Mouse (Mus musculus) lung, embryonic 16.5 days (tissue): ENCODE measurements around the gene Slc4a1ap. TPM values are rescaled to one million over a fixed set of nuclear protein-coding genes. Genes with fewer than 3 reads are reported as not detected.

Source experiments
- ATAC-seq: fragments of 200-750 bp; cut with Nextera tagmentation; 2 replicates; pipeline ENCODE4 v1.8.0; 2017; ENCODE audit warnings: low read depth, mild to moderate bottlenecking, moderate library complexity
- H3K27ac ChIP-seq: fragments of 300-500 bp; sonication (generic); 2 replicates; pipeline ENCODE4 v1.5.1; 2014; ENCODE audit warnings: mild to moderate bottlenecking, control low read depth, low read length
- H3K27me3 ChIP-seq: fragments of 300-500 bp; sonication (generic); 2 replicates; pipeline ENCODE4 v1.6.1; 2014; ENCODE audit warnings: low read depth, low read length, mixed read lengths; ENCODE audit not compliant: control insufficient read depth, insufficient read depth
- H3K36me3 ChIP-seq: fragments of 300-500 bp; sonication (generic); 2 replicates; pipeline ENCODE4 v1.6.1; 2014; ENCODE audit warnings: low read length; ENCODE audit not compliant: control insufficient read depth, insufficient read depth
- H3K4me1 ChIP-seq: fragments of 300-500 bp; sonication (generic); replicated peaks from 2 replicates; pipeline ENCODE4 v1.6.1; 2014; ENCODE audit warnings: low read length, mixed read lengths; ENCODE audit not compliant: control insufficient read depth, insufficient read depth
- H3K4me2 ChIP-seq: fragments of 300-500 bp; sonication (generic); 2 replicates; pipeline ENCODE4 v1.6.1; 2014; ENCODE audit warnings: low read depth, low read length, control low read depth
- H3K4me3 ChIP-seq: fragments of 300-500 bp; sonication (generic); 2 replicates; pipeline ENCODE4 v1.5.1; 2014; ENCODE audit warnings: mild to moderate bottlenecking, low read length, control low read depth
- H3K9ac ChIP-seq: fragments of 300-500 bp; sonication (generic); 2 replicates; pipeline ENCODE4 v1.6.1; 2014; ENCODE audit warnings: low read length, control low read depth
- H3K9me3 ChIP-seq: fragments of 300-500 bp; sonication (generic); 2 replicates; pipeline ENCODE4 v1.6.1; 2016; ENCODE audit warnings: low read length; ENCODE audit not compliant: control insufficient read depth
- WGBS: fragments of 180-500 bp; shearing (Covaris S2); extraction: QIAGEN DNeasy Blood & Tissue Kit; methylation state at CpG from one replicate; pipeline ENCODE4 v1.1.7; 2014; 5-methylcytosine and 5-hydroxymethylcytosine counted together
- polyA plus RNA-seq: library from polyadenylated mRNA; unstranded; fragments of >200 nt; fragmentation: Nextera tagmentation; extraction: Ambion mirVana; gene quantifications from 2 replicates; pipeline ENCODE4 v1.2.1, GENCODE M21; 2015

Slc4a1ap gene
- polyA plus RNA-seq, 1 experiment from 2014 or later, result 27.2 TPM

- H3K27me3 ChIP-seq, result no peaks in the 10 kb centered on the region
- H3K27ac ChIP-seq, result peak overlapping the region; percentile 78
- no peaks in the 10 kb centered on the region for H3K36me3 ChIP-seq
- no peaks in the 10 kb centered on the region for H3K9me3 ChIP-seq
- ATAC-seq, result no peak
- 51% methylated on average over 6 of the region's 6 CpGs for whole genome bisulfite sequencing
- no peak overlapping the region for H3K9ac ChIP-seq
- H3K4me1 ChIP-seq, result peaks cover 4% of the 10 kb centered on the region
- H3K4me2 ChIP-seq, result peak overlapping the region; percentile 66
- peak overlapping the region; percentile 43 for H3K4me3 ChIP-seq
These were observed 70.7 kb downstream of the Slc4a1ap start for GRCm38 (mm10) chr5:31597430-31597944.

- no peak for ATAC-seq
These were observed 71.3 kb downstream of the Slc4a1ap start for GRCm38 (mm10) chr5:31598121-31598520.

GRCm38 (mm10) chr5:31598579-31598978 is 71.8 kb downstream of the Slc4a1ap start:
- Histone ChIP-seq H3K27me3 (no peaks in the 10 kb centered on the region), H3K4me3 (no peak overlapping the region), H3K4me2 (no peak overlapping the region), H3K9me3 (no peaks in the 10 kb centered on the region), H3K27ac (no peak overlapping the region), H3K4me1 (peaks cover 4% of the 10 kb centered on the region), H3K36me3 (no peaks in the 10 kb centered on the region), H3K9ac (no peak overlapping the region)
- ATAC-seq, result no peak
- 68% methylated on average over 4 of the region's 4 CpGs for WGBS

More at GRCm38 (mm10) chr5:31598121-31598520, 71.3 kb downstream of the Slc4a1ap start:
- no peak overlapping the region for H3K9ac ChIP-seq
- no peaks in the 10 kb centered on the region for H3K9me3 ChIP-seq
- H3K4me3 ChIP-seq, result no peak overlapping the region
- 67% methylated on average over 7 of the region's 7 CpGs for WGBS
- peaks cover 4% of the 10 kb centered on the region for H3K4me1 ChIP-seq
- H3K27me3 ChIP-seq, result no peaks in the 10 kb centered on the region
- H3K36me3 ChIP-seq, result no peaks in the 10 kb centered on the region
- no peak overlapping the region for H3K4me2 ChIP-seq
- H3K27ac ChIP-seq, result no peak overlapping the region; the same call in 1 of the 2 replicates

- H3K9ac ChIP-seq, result no peak overlapping the region
- no peak overlapping the region for H3K4me3 ChIP-seq
- WGBS, result 83% methylated on average over 2 of the region's 2 CpGs
- H3K27ac ChIP-seq, result no peak overlapping the region
- no peaks in the 10 kb centered on the region for H3K9me3 ChIP-seq
- no peaks in the 10 kb centered on the region for H3K36me3 ChIP-seq
- H3K27me3 ChIP-seq, result no peaks in the 10 kb centered on the region
- H3K4me1 ChIP-seq, result peaks cover 4% of the 10 kb centered on the region
- no peak for ATAC-seq
- H3K4me2 ChIP-seq, result no peak overlapping the region
These were observed 72.4 kb downstream of the Slc4a1ap start for GRCm38 (mm10) chr5:31599161-31599560.

GRCm38 (mm10) chr5:31601162-31601722 is 74.4 kb downstream of the Slc4a1ap start:
- no peak for ATAC-seq
- Histone ChIP-seq H3K27me3 (no peaks in the 10 kb centered on the region), H3K9ac (no peak overlapping the region), H3K4me2 (no peak overlapping the region), H3K4me3 (no peak overlapping the region), H3K4me1 (peaks cover 4% of the 10 kb centered on the region), H3K36me3 (no peaks in the 10 kb centered on the region), H3K27ac (no peak overlapping the region), H3K9me3 (no peaks in the 10 kb centered on the region)
- WGBS, result 79% methylated on average over 7 of the region's 7 CpGs

GRCm38 (mm10) chr5:31602377-31602776 is 75.6 kb downstream of the Slc4a1ap start:
- no peaks in the 10 kb centered on the region for H3K36me3 ChIP-seq
- peak; percentile 88 for ATAC-seq
- no peak overlapping the region for H3K9ac ChIP-seq
- WGBS, result 91% methylated on average over 1 of the region's 1 CpGs
- H3K9me3 ChIP-seq, result no peaks in the 10 kb centered on the region
- H3K27ac ChIP-seq, result 0 out of 2 replicates have a peak overlapping the region, but pooled peaks have one; percentile 38
- no peak overlapping the region for H3K4me3 ChIP-seq
- no peak overlapping the region for H3K4me2 ChIP-seq
- no peaks in the 10 kb centered on the region for H3K4me1 ChIP-seq
- no peaks in the 10 kb centered on the region for H3K27me3 ChIP-seq

GRCm38 (mm10) chr5:31603766-31604165 is 77.0 kb downstream of the Slc4a1ap start:
- WGBS, result 83% methylated on average over 6 of the region's 6 CpGs
- ATAC-seq, result no peak
- no peaks in the 10 kb centered on the region for H3K27me3 ChIP-seq

GRCm38 (mm10) chr5:31606151-31606550 is 79.4 kb downstream of the Slc4a1ap start:
- WGBS, result 47% methylated on average over 3 of the region's 3 CpGs
- H3K27ac ChIP-seq, result no peak overlapping the region
- ATAC-seq, result no peak
- no peak overlapping the region for H3K4me2 ChIP-seq
- no peaks in the 10 kb centered on the region for H3K4me1 ChIP-seq
- no peak overlapping the region for H3K9ac ChIP-seq
- H3K36me3 ChIP-seq, result no peaks in the 10 kb centered on the region
- H3K4me3 ChIP-seq, result no peak overlapping the region
- no peaks in the 10 kb centered on the region for H3K9me3 ChIP-seq
- H3K27me3 ChIP-seq, result no peaks in the 10 kb centered on the region

More at GRCm38 (mm10) chr5:31603766-31604165, 77.0 kb downstream of the Slc4a1ap start:
- no peak overlapping the region for H3K27ac ChIP-seq
- no peaks in the 10 kb centered on the region for H3K9me3 ChIP-seq
- H3K36me3 ChIP-seq, result no peaks in the 10 kb centered on the region
- H3K4me1 ChIP-seq, result no peaks in the 10 kb centered on the region
- H3K4me2 ChIP-seq, result no peak overlapping the region
- no peak overlapping the region for H3K4me3 ChIP-seq
- H3K9ac ChIP-seq, result no peak overlapping the region
